Mouse (Mus musculus) kidney, embryonic 16.5 days (tissue): Measurements from ENCODE around the gene Ccdc36. TPM values are rescaled to one million over a fixed set of nuclear protein-coding genes. Genes with fewer than 3 reads are reported as not detected.

ENCODE experiments used
- ATAC-seq: fragments of 200-750 bp; cut with Nextera tagmentation; 2 replicates; pipeline ENCODE4 v1.8.0; 2017; ENCODE audit warnings: moderate TSS enrichment; ENCODE audit not compliant: low FRiP score, low TSS enrichment
- H3K27ac ChIP-seq: fragments of 300-500 bp; sonication (generic); 2 replicates; pipeline ENCODE4 v1.5.1; 2014; ENCODE audit warnings: low read length
- H3K27me3 ChIP-seq: fragments of 300-500 bp; sonication (generic); 2 replicates; pipeline ENCODE4 v1.6.1; 2014; ENCODE audit warnings: low read length, control low read depth, mixed read lengths; ENCODE audit not compliant: insufficient read depth
- H3K36me3 ChIP-seq: fragments of 300-500 bp; sonication (generic); 2 replicates; pipeline ENCODE4 v1.6.1; 2014; ENCODE audit warnings: low read length, control low read depth, mixed read lengths; ENCODE audit not compliant: insufficient read depth
- H3K4me1 ChIP-seq: fragments of 300-500 bp; sonication (generic); 2 replicates; pipeline ENCODE4 v1.6.1; 2014; ENCODE audit warnings: low read length, control low read depth, mixed read lengths; ENCODE audit not compliant: insufficient read depth
- H3K4me2 ChIP-seq: fragments of 300-500 bp; sonication (generic); replicated peaks from 2 replicates; pipeline ENCODE4 v1.6.1; 2014; ENCODE audit warnings: low read depth, low read length
- H3K4me3 ChIP-seq: fragments of 300-500 bp; sonication (generic); 2 replicates; pipeline ENCODE4 v1.5.1; 2014; ENCODE audit warnings: mild to moderate bottlenecking, low read length
- H3K9ac ChIP-seq: fragments of 300-500 bp; sonication (generic); replicated peaks from 2 replicates; pipeline ENCODE4 v1.6.1; 2014; ENCODE audit warnings: low read length
- H3K9me3 ChIP-seq: fragments of 300-500 bp; sonication (generic); 2 replicates; pipeline ENCODE4 v1.6.1; 2016; ENCODE audit warnings: low read length, control low read depth
- WGBS: fragments of 180-500 bp; shearing (Covaris S2); extraction: QIAGEN DNeasy Blood & Tissue Kit; methylation state at CpG from one replicate; pipeline ENCODE4 v1.1.7; 2014; 5-methylcytosine and 5-hydroxymethylcytosine counted together
- polyA plus RNA-seq: library from polyadenylated mRNA; unstranded; fragments of >200 nt; fragmentation: Nextera tagmentation; extraction: Ambion mirVana; gene quantifications from 2 replicates; pipeline ENCODE4 v1.2.1, GENCODE M21; 2015

The Ccdc36 gene
- polyA plus RNA-seq, 1 experiment from 2014 or later, result 1.5 TPM

- Histone ChIP-seq H3K27ac (no peak overlapping the region), H3K4me1 (no peaks in the 10 kb centered on the region), H3K9me3 (no peaks in the 10 kb centered on the region), H3K27me3 (no peaks in the 10 kb centered on the region), H3K36me3 (no peaks in the 10 kb centered on the region), H3K4me2 (no peak overlapping the region), H3K4me3 (no peak overlapping the region), H3K9ac (no peak overlapping the region)
- 78% methylated on average over 9 of the region's 9 CpGs for WGBS
- no peak for ATAC-seq
These were observed 16.8 kb downstream of the Ccdc36 start for GRCm38 (mm10) chr9:108411381-108411942.

- WGBS, result 88% methylated on average over 4 of the region's 4 CpGs
- Histone ChIP-seq H3K9me3 (no peaks in the 10 kb centered on the region), H3K9ac (no peak overlapping the region), H3K4me2 (no peak overlapping the region), H3K4me3 (no peak overlapping the region), H3K27me3 (no peaks in the 10 kb centered on the region), H3K4me1 (no peaks in the 10 kb centered on the region; the same call in 1 of the 2 replicates), H3K27ac (no peak overlapping the region), H3K36me3 (no peaks in the 10 kb centered on the region)
- ATAC-seq, result no peak
These were observed 18.7 kb downstream of the Ccdc36 start for GRCm38 (mm10) chr9:108409535-108409934.

- Histone ChIP-seq H3K36me3 (no peaks in the 10 kb centered on the region), H3K9me3 (no peaks in the 10 kb centered on the region), H3K27me3 (no peaks in the 10 kb centered on the region), H3K4me1 (no peaks in the 10 kb centered on the region; the same call in 1 of the 2 replicates), H3K4me3 (no peak overlapping the region), H3K4me2 (no peak overlapping the region), H3K27ac (no peak overlapping the region), H3K9ac (no peak overlapping the region)
- no peak for ATAC-seq
- 64% methylated on average over 8 of the region's 8 CpGs for WGBS
These were observed 23.8 kb downstream of the Ccdc36 start for GRCm38 (mm10) chr9:108404451-108404850.

GRCm38 (mm10) chr9:108403081-108403480 lies 25.2 kb downstream of the Ccdc36 start:
- Histone ChIP-seq H3K9ac (no peak overlapping the region), H3K4me3 (no peak overlapping the region), H3K36me3 (no peaks in the 10 kb centered on the region), H3K27ac (no peak overlapping the region), H3K27me3 (no peaks in the 10 kb centered on the region), H3K9me3 (no peaks in the 10 kb centered on the region), H3K4me1 (no peaks in the 10 kb centered on the region; the same call in 1 of the 2 replicates), H3K4me2 (no peak overlapping the region)
- WGBS, result 70% methylated on average over 4 of the region's 4 CpGs
- ATAC-seq, result no peak

GRCm38 (mm10) chr9:108401186-108401960 lies 26.9 kb downstream of the Ccdc36 start:
- no peak overlapping the region for H3K27ac ChIP-seq
- H3K4me2 ChIP-seq, result no peak overlapping the region
- H3K9me3 ChIP-seq, result no peaks in the 10 kb centered on the region
- H3K4me3 ChIP-seq, result no peak overlapping the region
- ATAC-seq, result no peak
- no peaks in the 10 kb centered on the region for H3K27me3 ChIP-seq
- H3K4me1 ChIP-seq, result no peaks in the 10 kb centered on the region; the same call in 1 of the 2 replicates
- no peak overlapping the region for H3K9ac ChIP-seq
- no peaks in the 10 kb centered on the region for H3K36me3 ChIP-seq
- 62% methylated on average over 7 of the region's 7 CpGs for WGBS

GRCm38 (mm10) chr9:108398324-108398723 lies 30.0 kb downstream of the Ccdc36 start:
- Histone ChIP-seq H3K27ac (no peak overlapping the region), H3K9me3 (no peaks in the 10 kb centered on the region), H3K4me3 (no peak overlapping the region), H3K36me3 (peaks cover 11% of the 10 kb centered on the region), H3K4me1 (no peaks in the 10 kb centered on the region), H3K9ac (no peak overlapping the region), H3K4me2 (no peak overlapping the region), H3K27me3 (no peaks in the 10 kb centered on the region)
- ATAC-seq, result no peak
- 91% methylated on average over 3 of the region's 3 CpGs for WGBS

GRCm38 (mm10) chr9:108395427-108395826 lies 32.9 kb downstream of the Ccdc36 start:
- no peak for ATAC-seq
- H3K27ac ChIP-seq, result no peak overlapping the region
- no peaks in the 10 kb centered on the region for H3K4me1 ChIP-seq
- peaks cover 35% of the 10 kb centered on the region for H3K36me3 ChIP-seq
- H3K4me2 ChIP-seq, result no peak overlapping the region
- 100% methylated on average over 1 of the region's 1 CpGs for WGBS
- no peak overlapping the region for H3K9ac ChIP-seq
- no peaks in the 10 kb centered on the region for H3K9me3 ChIP-seq
- no peaks in the 10 kb centered on the region for H3K27me3 ChIP-seq
- H3K4me3 ChIP-seq, result no peak overlapping the region

- WGBS, result 92% methylated on average over 6 of the region's 6 CpGs
- Histone ChIP-seq H3K27ac (no peak overlapping the region), H3K36me3 (peaks cover 41% of the 10 kb centered on the region), H3K9me3 (no peaks in the 10 kb centered on the region), H3K4me3 (no peak overlapping the region), H3K27me3 (no peaks in the 10 kb centered on the region), H3K4me1 (no peaks in the 10 kb centered on the region), H3K4me2 (no peak overlapping the region), H3K9ac (no peak overlapping the region)
- no peak for ATAC-seq
These were observed 34.1 kb downstream of the Ccdc36 start for GRCm38 (mm10) chr9:108394191-108394590.

- Histone ChIP-seq H3K4me3 (no peak within 1 kb of the TSS), H3K9me3 (no peaks in the 10 kb centered on the region), H3K9ac (no peak within 1 kb of the TSS), H3K27me3 (no peaks in the 10 kb centered on the region), H3K36me3 (peaks cover 56% of the 10 kb centered on the region), H3K4me2 (no peak within 1 kb of the TSS), H3K27ac (no peak within 1 kb of the TSS), H3K4me1 (no peaks in the 10 kb centered on the region)
- ATAC-seq, result peak; percentile 31; the same call in 1 of the 2 replicates
- 68% methylated on average over 18 of the region's 18 CpGs for WGBS
These were observed 35.6 kb downstream of the Ccdc36 start, which contains the start of gene 1700102P08Rik for GRCm38 (mm10) chr9:108392676-108393075. TSS of gene 1700102P08Rik (plus strand) at chr9:108392805.

- no peak overlapping the region for H3K9ac ChIP-seq
- H3K27me3 ChIP-seq, result no peaks in the 10 kb centered on the region
- no peaks in the 10 kb centered on the region for H3K4me1 ChIP-seq
- H3K9me3 ChIP-seq, result no peaks in the 10 kb centered on the region
- 74% methylated on average over 6 of the region's 6 CpGs for WGBS
- H3K36me3 ChIP-seq, result peaks cover 80% of the 10 kb centered on the region
- no peak overlapping the region for H3K4me3 ChIP-seq
- no peak overlapping the region for H3K27ac ChIP-seq
- no peak for ATAC-seq
- no peak overlapping the region for H3K4me2 ChIP-seq
These were observed 39.1 kb downstream of the Ccdc36 start for GRCm38 (mm10) chr9:108389220-108389619.
